Mouse (Mus musculus) WW6 (cell line): ENCODE measurements around the gene Gtpbp1.

Experiments
- DNase-seq: peaks from one replicate; pipeline ENCODE4 v3.0.0-alpha.2; 2013; ENCODE audit warnings: low read depth, low spot score

Gtpbp1 gene

DNA sequence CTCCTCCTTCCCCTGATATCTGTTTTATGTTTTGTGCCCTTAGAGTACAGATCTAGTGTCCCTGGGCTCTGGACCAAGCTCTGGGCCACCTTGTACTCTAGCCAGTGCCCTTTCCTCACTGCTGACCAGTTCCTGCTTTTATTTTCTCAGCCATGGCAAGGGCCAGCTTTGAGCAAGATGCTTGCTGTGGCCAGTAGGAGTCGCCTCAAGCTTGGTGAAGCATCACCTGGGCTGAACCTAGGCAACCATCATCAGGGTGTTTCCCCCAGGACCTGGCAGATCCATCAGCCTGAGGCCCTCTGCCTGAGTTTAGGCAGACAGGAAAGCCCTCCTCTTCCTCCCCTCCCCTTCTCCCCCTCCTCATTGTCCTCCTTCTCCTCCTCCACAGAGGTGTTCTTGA, 32.8 kb downstream of the Gtpbp1 start:
- DNase-seq = no peak

DNA sequence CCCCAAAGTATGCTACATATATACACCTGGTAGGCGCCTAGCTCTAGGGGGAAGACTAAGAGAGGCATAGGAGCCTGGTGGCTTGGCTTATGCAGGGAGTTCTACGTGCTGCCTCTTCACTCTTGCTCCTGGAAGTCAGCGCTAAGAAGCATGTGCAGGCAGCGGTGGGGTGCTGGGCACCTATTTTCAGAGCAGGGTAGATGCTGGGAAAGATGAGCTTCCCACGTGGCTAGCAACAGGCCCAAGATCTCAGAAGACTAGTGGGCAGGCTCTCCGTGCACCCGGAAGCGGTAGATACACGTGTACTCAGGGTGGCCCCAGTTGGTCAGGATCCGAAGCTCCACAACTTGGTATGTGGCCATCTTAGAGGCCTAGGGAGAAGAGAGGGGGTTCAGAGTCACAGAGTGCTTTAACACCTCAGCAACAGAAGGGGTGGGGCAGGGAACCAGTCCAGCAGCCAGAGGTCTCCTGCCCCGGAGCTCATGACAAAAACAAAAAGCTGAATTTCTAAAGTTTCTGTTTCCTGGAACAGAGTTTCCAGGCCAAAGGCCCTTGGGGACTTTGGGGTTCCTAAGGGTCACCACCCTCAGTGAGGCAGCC, 34.6 kb downstream of the Gtpbp1 start:
- DNase-seq = no peak

DNA sequence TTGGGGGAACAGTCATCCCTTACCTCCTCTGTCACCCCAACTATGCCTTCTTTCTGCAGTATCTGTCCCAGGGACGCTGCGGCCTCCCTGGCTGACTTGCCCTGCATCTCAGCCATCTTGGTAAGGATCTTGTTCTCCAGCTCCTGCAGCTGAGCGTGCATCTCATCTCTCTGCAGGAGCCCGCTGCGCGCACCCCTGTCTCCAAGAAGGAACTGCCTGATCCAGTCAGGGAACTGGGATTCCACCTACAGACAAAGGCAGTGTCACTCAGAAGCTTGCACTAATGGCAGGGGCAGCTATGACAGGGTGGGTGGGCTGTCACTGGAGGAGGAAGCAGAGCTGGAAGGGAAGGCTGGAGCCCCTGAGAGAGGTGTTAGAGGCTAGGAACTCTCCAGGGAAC, 37.2 kb downstream of the Gtpbp1 start:
- DNase-seq = no peak

DNA sequence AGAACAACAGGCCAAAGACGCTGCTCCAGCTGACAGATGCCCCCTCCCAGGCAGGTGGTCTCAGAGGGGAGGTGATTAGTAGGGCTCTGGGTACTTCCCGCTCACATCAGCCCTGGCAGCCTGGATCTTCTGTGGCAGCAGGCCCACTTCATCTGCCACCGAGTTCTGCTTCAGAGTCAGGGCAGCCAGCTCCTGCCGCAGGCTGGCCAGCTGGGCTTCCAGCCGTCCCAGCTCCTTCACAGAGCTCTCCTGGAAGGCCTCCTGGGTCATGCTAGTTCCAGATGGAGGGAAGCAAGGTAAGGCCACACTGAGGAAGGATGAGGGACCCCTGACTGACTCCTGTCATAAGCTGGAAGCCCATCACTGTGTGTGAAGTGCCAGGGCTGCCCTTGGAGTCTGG, 37.7 kb downstream of the Gtpbp1 start:
- DNase-seq = no peak

DNA sequence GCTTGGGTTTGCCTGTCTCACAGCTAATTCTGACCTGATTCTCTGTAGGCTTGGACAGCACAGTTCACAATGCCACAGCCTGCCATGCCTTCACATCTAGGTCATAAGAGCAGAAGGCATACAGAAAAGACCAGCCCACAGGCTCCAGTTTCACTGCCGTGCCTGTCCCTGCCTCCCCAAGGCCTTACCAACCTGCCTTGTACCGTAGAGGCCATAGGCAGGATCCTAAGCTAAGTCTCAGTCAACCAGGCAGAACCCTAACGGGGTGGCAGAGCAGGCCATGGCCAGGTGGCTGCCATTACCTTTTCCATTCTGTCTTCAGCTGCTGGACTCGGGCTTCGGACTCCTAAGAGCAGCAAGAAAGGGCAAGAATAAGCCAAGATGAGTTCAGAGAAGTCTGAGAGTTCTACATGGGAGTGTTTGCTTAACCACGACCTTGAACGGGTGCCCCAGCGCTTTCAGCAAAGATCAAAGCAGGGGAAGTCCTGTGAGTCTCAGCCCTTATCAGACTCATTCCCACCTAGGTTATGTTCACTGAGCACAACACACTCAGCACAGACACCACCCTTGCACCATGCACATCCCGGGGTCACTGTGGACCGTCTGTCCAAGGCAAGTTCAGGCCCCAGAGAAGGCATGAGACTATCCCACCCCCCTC, 38.2 kb downstream of the Gtpbp1 start:
- DNase-seq = no peak

DNA sequence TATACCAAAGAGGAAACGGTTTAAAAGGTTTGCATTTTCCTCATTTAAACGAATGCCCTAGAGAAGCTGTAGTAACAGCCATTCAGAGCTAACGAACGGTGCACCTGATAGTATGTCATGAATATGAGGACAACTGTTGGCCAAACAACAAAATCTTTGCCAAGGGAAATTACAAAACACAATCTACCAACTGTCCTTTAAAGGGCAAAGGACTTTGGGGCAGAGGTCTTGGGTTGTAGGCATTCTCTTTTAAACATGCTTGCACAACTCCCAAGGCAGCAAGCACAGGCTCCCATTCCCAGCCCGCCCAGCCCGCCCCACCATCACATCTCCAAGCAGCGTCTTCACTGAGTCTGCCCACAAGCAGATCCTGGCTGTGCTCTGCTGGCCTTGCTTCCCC, 40.9 kb downstream of the Gtpbp1 start:
- no peak for DNase-seq

DNA sequence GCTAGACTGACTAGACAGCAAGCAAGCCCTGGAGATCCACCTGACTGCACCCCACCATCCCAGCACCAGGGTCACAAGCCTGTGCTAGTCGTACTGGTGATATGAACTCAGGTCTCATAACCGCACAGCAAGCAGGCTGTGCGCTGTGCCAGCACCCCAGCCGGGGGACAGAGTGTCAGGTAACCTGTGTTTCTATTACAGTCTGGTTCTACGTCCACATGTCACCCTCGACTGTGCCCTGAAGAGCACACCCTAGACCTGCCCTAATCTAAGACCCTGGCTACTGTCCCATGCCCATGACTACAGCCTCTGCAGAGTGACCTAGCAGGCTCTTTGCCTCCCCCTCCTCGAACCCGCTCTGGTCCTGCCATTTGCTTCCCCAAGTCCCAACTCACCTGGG, 42.5 kb downstream of the Gtpbp1 start:
- no peak for DNase-seq

DNA sequence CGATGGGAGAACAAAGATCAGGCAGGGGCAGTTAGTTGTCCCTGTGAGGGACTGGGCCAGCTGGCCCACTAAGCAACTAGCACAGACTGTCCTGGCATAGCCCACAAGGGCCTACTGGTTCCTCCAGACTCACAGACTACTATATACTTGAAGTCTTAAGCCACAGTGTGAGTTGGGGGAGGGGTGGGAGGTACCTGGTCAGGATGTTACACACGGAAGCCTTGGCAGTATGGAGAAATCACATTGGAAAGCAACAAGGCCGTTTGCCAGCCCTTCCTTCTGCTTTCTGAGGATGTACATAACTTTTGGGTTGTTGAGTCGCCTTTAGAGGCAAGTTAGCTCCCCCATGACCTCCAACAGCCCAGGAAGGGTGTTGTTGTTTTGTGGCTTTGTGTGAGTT, 43.0 kb downstream of the Gtpbp1 start:
- no peak for DNase-seq

DNA sequence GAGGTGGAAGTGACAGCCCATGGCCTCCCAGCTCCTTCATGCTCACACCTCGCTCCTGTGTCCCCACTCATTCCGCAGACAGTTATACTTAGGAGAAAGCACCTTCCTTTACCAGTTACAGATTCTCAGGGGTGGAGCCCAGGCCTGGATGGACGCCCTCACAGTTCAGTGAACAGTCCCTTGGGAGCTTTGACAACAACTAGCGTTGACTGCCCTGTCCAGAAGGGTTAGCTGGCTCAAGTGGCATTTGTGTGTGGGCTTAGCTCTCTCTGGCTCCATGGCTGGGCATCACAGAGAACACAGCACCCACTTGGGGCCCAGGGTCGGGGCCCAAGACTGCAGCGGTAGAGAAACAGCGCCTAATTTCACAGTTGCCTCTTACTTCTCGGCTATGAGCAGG, 43.7 kb downstream of the Gtpbp1 start:
- no peak for DNase-seq

DNA sequence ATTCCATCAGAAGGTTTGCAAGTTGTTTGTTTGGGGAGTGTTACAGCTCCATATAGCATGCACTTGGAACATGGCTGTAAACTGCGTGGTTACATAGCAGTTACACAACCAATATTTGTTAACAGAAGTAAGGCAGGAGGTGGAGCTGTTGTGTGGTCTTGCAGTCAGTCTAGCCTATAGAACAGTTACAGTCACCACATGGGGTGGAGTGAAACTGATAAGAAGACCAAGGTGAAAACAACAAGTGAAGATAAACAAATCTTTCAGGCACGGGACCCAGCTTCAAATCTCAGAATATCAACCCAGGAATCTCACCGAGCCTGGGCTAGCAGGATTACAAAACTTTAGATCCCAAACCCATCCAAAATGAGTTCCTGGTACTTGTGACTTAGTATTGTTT, 50.1 kb downstream of the Gtpbp1 start:
- no peak for DNase-seq

DNA sequence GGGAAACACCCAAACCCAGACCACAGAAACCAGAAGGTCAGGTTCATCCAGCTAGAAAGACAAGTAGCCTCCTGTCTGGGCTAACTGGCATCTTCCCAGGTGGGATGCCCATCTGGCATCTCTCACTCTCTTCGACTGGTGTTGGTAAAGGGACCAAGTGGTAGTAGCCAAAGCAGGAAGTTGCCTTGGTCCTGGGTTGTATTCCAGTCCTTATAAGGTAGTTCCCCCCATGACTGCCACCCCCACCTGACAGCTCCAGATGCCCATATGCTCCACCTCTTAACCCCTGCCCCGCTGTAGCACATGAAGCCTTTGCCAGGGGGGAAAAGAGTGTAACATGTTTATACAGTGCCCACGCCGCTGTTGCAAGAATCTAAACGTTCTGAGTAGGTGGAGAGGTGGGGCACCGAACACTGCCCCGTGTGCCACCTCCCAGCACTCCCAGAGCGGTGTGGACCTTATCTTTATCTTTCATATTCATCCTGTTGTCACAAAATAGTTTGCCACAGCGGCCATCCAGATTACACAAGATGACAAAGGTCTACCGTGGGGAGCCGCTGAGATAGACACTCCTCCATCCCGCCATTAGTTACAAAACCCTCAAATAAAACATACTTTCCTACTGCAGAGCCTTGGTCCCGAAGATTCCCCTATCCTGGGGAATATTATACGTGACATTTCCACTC, 50.7 kb downstream of the Gtpbp1 start:
- no peak for DNase-seq

DNA sequence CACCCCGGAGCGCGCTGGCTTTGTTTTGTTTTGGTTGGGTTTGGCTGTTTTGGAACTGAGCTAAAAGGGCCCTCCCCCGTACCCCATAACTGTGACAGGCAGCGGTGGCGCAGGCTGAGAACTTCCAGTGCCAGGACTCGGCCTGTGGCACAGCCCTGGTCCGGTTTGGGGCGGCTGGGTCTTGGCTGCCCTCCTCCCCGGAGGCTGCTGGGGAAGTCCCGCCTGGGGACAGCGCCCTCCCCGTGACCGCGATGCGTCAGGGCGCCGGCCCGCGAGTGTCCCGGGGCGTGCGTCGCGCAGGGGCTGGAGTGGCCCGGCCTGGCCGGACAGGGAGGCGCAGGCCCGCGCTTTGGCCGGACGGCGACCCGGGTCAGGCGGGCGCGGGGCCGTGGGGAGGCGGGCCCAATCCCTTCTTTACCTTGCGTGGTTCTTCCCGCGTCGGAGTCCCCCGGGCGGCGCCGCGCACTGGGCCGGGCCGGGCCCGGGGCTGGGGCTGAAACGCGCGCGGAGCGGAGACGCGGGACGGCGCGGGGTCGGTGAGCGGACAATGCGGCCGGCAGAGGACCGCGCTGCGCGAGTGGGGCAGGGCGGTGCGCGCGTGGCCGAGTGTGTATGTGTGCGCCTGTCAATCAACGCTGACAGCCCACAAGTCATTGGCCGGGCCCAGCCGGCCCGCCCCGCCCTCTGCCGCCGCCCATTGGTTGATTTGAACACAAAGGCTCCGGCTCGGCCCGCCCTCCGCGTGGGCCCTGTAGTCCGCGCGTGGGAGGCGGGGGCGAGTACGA, 51.5 kb downstream of the Gtpbp1 start, which contains the start of gene Sun2:
Gene Sun2, minus strand, starts transcription at position 616 of the 785 bp plus-strand sequence.
- DNase-seq = peak; percentile 40

DNA sequence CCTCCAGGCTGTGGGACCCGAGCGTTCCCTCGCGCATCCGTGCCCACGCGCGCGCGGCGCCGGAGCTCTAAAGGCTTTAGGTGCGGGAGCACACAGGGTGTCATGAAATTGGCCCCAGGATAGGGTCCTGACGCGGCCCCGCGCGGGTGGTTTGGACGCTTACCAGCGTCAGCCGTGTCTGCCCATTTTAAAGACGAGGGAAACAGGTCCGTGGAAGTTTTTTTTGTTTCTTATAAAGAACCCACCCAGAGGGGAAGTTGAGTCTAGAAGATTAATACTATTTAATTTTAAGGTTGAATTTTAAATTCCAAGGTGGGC, 52.0 kb downstream of the Gtpbp1 start:
- DNase-seq = no peak

DNA sequence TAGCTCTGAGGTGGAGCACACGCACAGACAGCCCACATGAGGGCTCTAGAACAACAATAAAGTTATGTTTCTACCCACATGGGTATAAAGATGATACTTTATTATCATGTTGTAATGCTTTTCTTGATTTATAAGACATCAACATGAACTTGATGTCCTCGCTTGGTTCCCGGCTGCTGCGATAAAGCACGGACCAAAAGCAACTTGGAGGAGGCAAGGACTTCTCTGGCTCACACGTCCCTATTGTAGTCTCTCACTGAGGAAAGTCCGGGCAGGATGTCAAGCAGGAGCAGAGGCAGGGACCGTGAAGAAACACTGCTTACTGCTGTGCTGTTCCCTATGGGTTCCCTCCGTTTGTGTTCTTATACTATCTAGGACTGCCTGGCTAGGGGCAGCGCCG, 53.4 kb downstream of the Gtpbp1 start:
- no peak for DNase-seq

DNA sequence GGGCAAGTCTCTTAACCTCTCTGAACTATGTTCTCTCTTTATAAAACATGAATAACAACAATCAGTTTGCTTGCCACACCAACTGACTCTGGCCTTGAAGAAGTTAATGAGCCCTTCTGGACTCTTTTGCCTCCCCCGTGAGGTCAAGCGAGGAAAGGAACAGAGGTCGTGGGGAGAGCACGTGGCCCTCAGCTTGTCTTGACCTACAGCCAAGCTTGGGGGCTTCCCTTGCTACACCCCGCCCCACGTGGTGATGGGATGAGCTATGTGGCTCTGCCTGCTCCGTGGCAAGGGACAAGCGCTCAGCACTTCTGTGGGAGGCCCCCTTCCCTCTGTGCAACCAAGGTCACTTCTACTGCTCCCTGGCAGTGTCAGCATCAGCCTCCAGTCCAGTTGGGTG, 54.1 kb downstream of the Gtpbp1 start:
- DNase-seq = no peak

DNA sequence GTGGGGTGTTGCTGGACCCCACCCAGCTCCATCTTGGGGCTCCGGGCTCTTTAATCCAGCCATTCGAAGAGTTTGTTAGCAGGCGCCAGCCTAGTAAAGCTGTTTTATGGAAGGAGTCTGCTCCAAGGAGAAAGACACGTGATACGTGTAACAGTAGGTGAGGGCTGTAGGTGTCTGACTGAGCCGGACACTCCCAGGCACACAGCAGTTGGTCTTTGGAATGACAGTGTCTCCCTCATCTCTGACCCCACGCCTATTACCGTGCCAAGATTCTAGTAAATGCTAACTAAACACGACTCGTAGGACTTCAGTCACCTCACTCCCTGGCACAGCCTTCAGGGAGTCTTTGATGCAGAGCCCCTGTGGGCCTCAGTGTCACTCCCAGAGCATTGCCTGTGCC, 54.7 kb downstream of the Gtpbp1 start:
- no peak for DNase-seq

DNA sequence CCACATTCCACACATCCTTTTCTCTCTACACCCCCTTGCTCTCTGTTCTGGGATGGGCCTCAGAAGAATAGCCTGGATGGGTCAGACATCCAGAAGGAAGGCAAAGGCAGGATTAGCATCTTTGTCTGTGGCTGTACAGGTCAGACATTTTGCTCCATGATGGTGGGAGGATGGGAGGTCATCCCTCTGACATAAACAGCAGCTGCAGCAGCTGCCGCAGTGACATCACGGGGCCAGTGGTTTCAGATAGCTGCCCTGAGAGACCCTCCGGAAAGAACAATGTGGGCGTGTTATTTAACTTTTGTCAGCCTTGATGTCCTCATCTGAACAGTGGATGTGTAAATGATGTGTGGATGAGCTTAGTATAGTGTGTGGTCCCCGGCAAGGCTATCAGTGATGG, 55.2 kb downstream of the Gtpbp1 start:
- DNase-seq = no peak

DNA sequence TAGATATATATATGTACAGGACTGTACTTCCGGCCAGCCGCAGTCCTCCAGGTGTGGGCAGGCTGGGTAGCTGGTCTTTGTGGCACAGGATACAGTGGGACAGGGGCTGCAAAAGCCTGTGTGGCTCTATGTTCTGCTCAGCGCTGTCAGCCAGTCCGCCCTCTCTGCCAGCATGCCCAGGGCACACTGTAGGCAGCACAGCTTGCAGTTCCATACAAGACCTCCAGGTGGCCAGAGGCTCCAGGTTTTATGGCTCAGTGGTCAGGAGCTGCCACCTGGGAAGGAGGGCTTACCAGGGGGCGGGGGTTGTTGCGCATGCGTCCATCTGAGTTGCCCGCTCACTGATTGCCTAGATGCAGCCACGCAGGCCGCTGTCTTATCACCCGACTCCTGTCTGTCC, 57.4 kb downstream of the Gtpbp1 start:
- peak; percentile 70 for DNase-seq

DNA sequence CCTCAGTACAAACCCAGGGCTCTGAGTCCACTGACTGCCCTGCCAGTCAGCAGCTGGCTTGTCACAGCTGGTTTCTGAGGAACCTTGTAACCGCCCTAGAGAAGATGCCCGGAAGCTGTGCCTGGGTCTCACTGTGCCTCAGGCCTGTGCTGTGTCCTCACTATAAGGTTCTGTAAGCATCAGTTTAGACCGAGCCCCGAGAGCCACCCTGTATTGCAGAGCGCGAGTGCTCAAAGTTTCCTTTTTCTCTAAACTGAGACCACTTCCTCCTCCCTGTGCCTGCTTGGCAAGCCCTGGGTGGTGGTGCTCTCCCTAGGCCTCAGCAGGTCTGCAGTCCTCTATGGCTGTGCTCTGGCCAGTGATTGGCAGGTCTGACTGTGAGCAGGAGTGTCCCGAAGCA, 58.5 kb downstream of the Gtpbp1 start:
- no peak for DNase-seq

DNA sequence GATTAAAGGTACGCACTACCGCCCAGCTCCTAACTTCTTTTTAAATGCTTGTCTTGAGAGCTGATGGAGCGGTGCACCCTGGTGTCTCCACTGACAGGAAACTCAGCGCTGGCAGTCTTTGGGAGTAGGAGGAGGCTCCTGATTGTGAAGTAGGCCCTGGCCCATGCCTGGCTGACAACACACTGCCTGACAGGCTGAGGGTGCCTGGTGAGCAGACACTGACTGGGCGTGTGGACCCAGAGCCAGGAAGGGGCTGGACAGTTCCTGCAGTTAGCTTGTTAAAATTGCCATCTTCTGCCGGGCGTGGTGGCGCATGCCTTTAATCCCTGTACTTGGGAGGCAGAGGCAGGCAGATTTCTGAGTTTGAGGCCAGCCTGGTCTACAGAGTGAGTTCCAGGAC, 59.6 kb downstream of the Gtpbp1 start:
- DNase-seq = no peak

DNA sequence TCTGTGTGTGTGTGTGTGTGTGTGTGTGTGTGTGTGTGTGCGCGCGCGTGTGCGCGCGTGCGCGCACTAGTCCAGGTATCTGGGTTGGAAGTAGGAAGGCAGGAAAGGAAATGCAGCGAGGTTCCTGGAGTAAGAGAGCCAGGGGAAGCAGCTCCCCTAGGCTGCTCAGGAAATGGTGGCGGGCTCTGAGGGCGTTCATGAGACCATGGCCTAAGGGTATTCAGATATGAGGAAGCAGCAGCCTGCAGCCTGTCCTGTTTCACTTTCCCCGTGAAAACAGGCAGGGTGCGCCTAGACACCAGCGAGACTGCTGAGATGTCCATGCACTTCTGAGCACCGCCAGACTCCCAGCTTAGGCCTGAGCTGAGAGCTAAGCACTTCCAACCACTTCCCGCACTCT, 61.1 kb downstream of the Gtpbp1 start:
- no peak for DNase-seq

DNA sequence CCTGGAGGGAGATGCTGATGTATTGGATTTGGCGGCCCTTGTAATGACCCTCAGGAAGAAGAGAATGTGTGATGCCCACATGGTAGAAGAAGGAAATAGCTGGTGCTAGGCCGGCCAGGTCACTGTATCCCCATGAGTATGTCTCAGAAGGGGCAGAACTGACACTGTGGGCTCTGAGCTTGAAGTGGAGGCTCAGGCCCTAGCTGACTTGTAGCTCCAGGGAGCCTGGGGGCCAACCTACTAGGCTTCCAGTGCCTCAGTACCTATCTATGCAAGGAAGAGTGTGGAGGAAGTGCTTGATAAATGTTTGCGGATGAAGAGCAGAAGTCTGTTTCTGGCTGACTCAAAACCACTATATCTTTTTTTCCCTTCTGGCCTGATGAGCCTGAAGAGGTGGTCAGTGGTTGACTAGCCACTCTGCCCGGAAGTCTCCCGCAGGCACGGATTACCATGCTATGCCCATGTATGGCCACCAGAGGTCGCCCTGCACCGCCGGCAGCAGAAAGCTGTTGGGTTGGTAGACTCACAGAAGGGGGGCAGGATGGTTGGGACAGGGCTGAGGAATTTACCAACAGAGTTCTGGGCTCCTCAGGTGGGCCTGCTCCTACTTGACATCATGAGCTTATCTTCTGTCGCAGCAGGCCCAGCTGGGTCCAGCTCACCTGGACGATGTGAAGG, 62.2 kb downstream of the Gtpbp1 start:
- no peak for DNase-seq
